Mouse (Mus musculus) adrenal gland, adult 18-20 months (tissue): ENCODE measurements around the gene Hey2. TPM values are rescaled to one million over a fixed set of nuclear protein-coding genes. Genes with fewer than 3 reads are reported as not detected.

Experiments
- DNase-seq, 2 experiments: peaks; one replicate each; pipeline ENCODE4 v3.0.0; 2021 to 2022; ENCODE audit warnings: low spot score in 2 of 2
- total RNA-seq, 2 experiments: library from RNA; stranded (reverse); gene quantifications; 1 replicate in 1 of 2; 2 replicates in 1 of 2; pipeline ENCODE4 v1.2.3; 2021

The Hey2 gene
- total RNA-seq, 2 experiments from 2014 or later: 1.1 to 2.2 TPM

DNA sequence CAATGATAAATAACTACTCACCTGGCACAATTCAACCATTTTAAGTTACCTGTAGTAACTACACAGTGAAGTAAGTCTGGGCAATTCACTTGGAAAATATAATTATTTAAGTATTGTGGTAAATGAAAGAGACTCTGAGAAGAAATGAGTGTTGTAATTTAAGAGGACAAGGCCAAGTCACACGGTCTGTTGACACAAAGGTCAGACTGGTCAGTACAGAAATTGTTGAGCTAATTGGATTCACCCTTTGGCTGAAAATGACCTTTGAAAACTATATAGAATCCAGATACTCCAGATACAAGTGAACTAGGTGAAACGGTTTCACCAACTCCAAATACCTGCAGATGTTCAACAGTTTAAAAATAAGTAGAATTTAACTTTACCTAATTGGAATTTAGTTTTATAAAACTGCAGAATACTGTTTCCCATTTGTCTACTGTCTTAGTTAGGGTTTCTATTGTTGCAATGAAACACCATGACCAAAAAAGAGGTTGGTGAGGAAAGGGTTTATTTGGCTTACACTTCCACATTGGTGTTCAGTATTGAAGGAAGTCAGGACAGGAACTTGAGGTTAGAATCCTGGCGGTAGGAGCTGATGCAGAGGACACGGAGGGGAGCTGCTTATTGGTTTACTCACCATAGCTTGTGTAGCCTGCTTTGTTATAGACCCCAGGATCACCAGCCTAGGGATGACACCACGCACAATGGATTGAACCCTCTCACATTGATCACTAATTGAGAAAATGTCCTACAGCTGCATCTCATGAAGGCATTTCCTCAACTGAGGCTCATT lies 45.9 kb downstream of the Hey2 start:
- DNase-seq: no peak

DNA sequence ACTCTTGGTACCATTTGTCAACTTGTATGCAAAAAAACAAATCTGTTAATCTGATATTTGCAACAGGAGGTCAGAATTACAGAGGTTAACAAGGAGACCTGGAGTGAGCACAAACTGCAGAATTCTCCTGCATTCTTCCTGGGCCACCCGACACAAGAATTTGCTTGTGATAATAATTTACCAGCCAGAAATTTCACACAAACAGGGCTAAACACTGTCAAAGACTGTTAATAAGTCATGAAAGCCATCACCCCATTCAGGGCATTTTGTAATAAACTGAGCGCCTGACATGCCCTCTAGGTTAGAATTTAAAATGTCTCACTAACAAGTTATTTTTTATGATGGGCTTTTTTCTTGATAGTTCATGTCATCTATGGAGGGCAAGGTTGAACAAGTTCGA lies 51.6 kb downstream of the Hey2 start:
- DNase-seq: no peak

DNA sequence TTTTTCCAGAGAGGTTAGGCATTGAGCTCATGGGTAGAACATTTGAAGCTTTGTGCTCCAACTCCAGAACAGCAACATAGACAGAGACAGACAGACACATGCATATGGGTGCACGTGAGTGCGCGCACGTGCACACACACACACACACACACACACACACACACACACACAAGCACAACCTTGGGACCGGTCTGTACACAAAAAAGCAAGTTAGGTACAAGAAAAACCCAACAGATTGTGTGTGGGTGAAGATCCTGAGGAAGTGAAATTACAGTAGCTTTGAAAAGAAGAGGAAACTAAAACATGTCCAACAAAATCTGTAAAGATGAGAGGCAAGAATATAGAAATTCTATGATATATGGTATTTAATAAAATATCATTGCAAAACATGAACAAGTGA lies 53.1 kb downstream of the Hey2 start:
- DNase-seq: no peak

DNA sequence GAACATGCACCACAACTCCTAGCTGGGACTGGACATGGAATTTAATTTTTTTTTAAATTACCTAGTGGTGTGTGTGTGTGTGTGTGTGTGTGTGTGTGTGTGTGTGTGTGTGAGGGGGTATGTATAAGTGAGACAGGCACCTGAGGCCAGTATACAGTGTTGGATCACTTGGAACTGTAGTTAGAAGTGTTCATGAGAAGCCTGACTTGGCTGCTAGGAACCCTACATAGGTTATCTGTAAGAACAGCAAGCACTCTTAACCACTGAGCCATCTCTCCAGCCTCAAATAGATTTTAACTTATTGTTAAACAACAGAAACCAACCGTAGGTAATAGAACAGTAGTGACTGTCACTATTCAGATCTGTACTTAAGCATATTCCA lies 54.3 kb downstream of the Hey2 start:
- no peak for DNase-seq

DNA sequence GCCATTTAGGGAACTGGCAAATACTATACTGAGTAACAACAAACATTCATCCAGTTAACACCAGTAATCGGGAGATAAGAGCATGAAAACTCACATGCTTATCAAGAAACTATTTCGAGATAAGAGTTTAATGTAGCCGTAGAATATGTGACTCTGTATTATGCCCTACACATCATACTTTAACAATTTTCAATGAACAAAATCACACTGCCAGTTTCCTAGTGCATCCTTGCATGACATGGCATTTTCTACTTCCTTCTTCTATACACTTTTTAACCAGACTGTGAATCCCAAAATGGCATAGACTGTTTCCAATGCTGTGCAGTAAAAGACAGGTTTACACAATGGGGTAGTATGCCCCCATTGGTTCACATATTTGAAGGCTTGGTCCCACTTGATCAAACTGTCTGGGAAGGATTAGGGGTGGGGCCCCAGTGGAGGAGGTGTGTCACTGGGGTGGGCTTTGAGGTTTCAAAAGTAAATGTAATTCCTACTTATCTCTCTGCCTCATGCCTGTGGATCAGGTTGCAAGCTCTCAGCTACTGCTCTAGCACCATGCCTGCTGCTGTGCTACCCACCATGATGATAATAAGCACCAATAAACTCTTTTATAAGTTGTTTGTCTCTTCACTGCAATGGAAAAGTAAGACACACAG lies 54.8 kb downstream of the Hey2 start:
- DNase-seq: no peak

DNA sequence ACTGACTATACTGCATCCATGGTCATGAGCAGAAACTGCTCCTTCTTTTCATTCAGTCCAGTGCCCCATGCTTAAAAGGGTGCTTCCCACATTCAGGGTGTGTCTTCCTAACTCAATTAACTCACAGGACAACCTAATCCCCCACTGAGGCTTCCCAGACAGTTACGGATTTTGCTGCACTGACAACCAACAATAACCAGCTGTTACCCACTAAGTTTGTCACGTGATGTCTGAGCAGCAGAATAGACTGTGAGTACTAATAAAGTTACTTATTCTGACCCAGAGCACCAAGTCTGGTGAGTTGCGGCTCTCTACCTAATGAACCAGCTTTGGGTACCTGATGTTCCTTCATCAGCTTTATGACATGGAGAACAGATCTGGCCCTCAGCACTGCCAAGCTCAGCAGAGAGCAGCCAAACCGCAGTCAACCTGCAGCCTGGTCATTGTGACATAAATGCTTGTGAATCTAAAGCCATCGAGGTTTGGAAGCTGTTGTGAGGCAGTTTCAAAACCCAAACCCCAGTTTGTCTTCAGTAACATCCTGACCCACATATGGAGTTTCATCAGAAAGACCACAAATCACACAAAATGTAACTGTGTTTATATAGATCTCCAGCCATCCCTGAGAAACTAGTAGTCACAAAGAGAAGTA lies 56.4 kb downstream of the Hey2 start:
- DNase-seq: no peak

Other genes with a start within 250 kb of the Hey2 start
- gene Trmt11, start 242.1 kb downstream of the Hey2 start, total RNA-seq: 1 to 10 TPM; 6.9 to 7.8 TPM
- 10 to 100 TPM; 48.5 to 50.9 TPM for gene Hint3, start 213.2 kb downstream of the Hey2 start, total RNA-seq
- 10 to 100 TPM; 29.2 to 30.2 TPM for gene Ncoa7, start 39.5 kb downstream of the Hey2 start, total RNA-seq